Mouse (Mus musculus): Measurements from ENCODE around the gene Dab2. TPM values are rescaled to one million over a fixed set of nuclear protein-coding genes. Genes with fewer than 3 reads are reported as not detected.

Dab2 gene
- polyA plus RNA-seq, 1 experiment from 2014 or later = 100 TPM

- 27% methylated on average over 4 of the region's 4 CpGs for WGBS
- H3K36me3 ChIP-seq (ENCODE audit: control insufficient read depth, insufficient read depth, low read length) = no peaks in the 10 kb centered on the region
- no peaks in the 10 kb centered on the region for H3K27me3 ChIP-seq (replicated peaks; ENCODE audit: control insufficient read depth, insufficient read depth, low read length)
- H3K4me2 ChIP-seq (ENCODE audit: low read depth, low read length) = no peak overlapping the region
- peaks cover 23% of the 10 kb centered on the region for H3K4me1 ChIP-seq (ENCODE audit: control insufficient read depth, insufficient read depth, low read length)
- DNase-seq (ENCODE audit: low spot score) = peak; percentile 93
- peak overlapping the region; percentile 61 for H3K27ac ChIP-seq (replicated peaks; ENCODE audit: low read depth, low read length)
- H3K9me3 ChIP-seq (ENCODE audit: control insufficient read depth, low read length) = no peaks in the 10 kb centered on the region
- ATAC-seq (ENCODE audit: low read depth) = peak; percentile 81
- no peak overlapping the region for H3K4me3 ChIP-seq (ENCODE audit: low read depth, low read length)
- no peak overlapping the region for H3K9ac ChIP-seq (ENCODE audit: low read depth, low read length)
These were observed 19.6 kb upstream of the Dab2 start for GRCm38 (mm10) chr15:6280021-6280451.

- 24% methylated on average over 9 of the region's 9 CpGs for WGBS
- ATAC-seq (ENCODE audit: low read depth) = no peak
- H3K9me3 ChIP-seq (ENCODE audit: control insufficient read depth, low read length) = no peaks in the 10 kb centered on the region
- H3K4me1 ChIP-seq (ENCODE audit: control insufficient read depth, insufficient read depth, low read length) = peaks cover 23% of the 10 kb centered on the region
- no peak overlapping the region for H3K4me2 ChIP-seq (ENCODE audit: low read depth, low read length)
- no peaks in the 10 kb centered on the region for H3K27me3 ChIP-seq (replicated peaks; ENCODE audit: control insufficient read depth, insufficient read depth, low read length)
- peak overlapping the region; percentile 61; the same call in 1 of the 2 replicates for H3K27ac ChIP-seq (replicated peaks; ENCODE audit: low read depth, low read length)
- H3K36me3 ChIP-seq (ENCODE audit: control insufficient read depth, insufficient read depth, low read length) = no peaks in the 10 kb centered on the region
- DNase-seq (ENCODE audit: low spot score) = peak; percentile 62
- H3K9ac ChIP-seq (ENCODE audit: low read depth, low read length) = no peak overlapping the region
- H3K4me3 ChIP-seq (ENCODE audit: low read depth, low read length) = no peak overlapping the region
These were observed 16.3 kb upstream of the Dab2 start for GRCm38 (mm10) chr15:6283249-6283648.

GRCm38 (mm10) chr15:6296071-6296470, 3.5 kb upstream of the Dab2 start:
- 54% methylated on average over 2 of the region's 2 CpGs for WGBS
- Histone ChIP-seq H3K27ac (replicated peaks; ENCODE audit: low read depth, low read length) (no peak overlapping the region), H3K4me3 (ENCODE audit: low read depth, low read length) (no peak overlapping the region), H3K9me3 (ENCODE audit: control insufficient read depth, low read length) (no peaks in the 10 kb centered on the region), H3K9ac (ENCODE audit: low read depth, low read length) (no peak overlapping the region), H3K4me2 (ENCODE audit: low read depth, low read length) (no peak overlapping the region), H3K4me1 (ENCODE audit: control insufficient read depth, insufficient read depth, low read length) (no peaks in the 10 kb centered on the region), H3K27me3 (replicated peaks; ENCODE audit: control insufficient read depth, insufficient read depth, low read length) (no peaks in the 10 kb centered on the region), H3K36me3 (ENCODE audit: control insufficient read depth, insufficient read depth, low read length) (no peaks in the 10 kb centered on the region)
- DNase-seq (ENCODE audit: low spot score) = no peak
- no peak for ATAC-seq (ENCODE audit: low read depth)

GRCm38 (mm10) chr15:6298726-6299125, 862 bp upstream of the Dab2 start:
- Histone ChIP-seq H3K4me1 (ENCODE audit: control insufficient read depth, insufficient read depth, low read length) (no peaks in the 10 kb centered on the region), H3K27ac (replicated peaks; ENCODE audit: low read depth, low read length) (no peak overlapping the region), H3K9me3 (ENCODE audit: control insufficient read depth, low read length) (no peaks in the 10 kb centered on the region), H3K36me3 (ENCODE audit: control insufficient read depth, insufficient read depth, low read length) (no peaks in the 10 kb centered on the region), H3K4me2 (ENCODE audit: low read depth, low read length) (no peak overlapping the region), H3K27me3 (replicated peaks; ENCODE audit: control insufficient read depth, insufficient read depth, low read length) (no peaks in the 10 kb centered on the region), H3K9ac (ENCODE audit: low read depth, low read length) (no peak overlapping the region), H3K4me3 (ENCODE audit: low read depth, low read length) (no peak overlapping the region)
- DNase-seq (ENCODE audit: low spot score) = no peak
- ATAC-seq (ENCODE audit: low read depth) = no peak
- 81% methylated on average over 3 of the region's 3 CpGs for WGBS

GRCm38 (mm10) chr15:6302219-6302618, 2.6 kb downstream of the Dab2 start:
- no peaks in the 10 kb centered on the region for H3K9me3 ChIP-seq (ENCODE audit: control insufficient read depth, low read length)
- no peaks in the 10 kb centered on the region for H3K27me3 ChIP-seq (replicated peaks; ENCODE audit: control insufficient read depth, insufficient read depth, low read length)
- no peak overlapping the region for H3K4me3 ChIP-seq (ENCODE audit: low read depth, low read length)
- 82% methylated on average over 4 of the region's 4 CpGs for WGBS
- no peaks in the 10 kb centered on the region for H3K36me3 ChIP-seq (ENCODE audit: control insufficient read depth, insufficient read depth, low read length)
- H3K4me2 ChIP-seq (ENCODE audit: low read depth, low read length) = no peak overlapping the region
- H3K9ac ChIP-seq (ENCODE audit: low read depth, low read length) = no peak overlapping the region
- ATAC-seq (ENCODE audit: low read depth) (no peak), DNase-seq (ENCODE audit: low spot score) (no peak)
- H3K4me1 ChIP-seq (ENCODE audit: control insufficient read depth, insufficient read depth, low read length) = no peaks in the 10 kb centered on the region
- no peak overlapping the region for H3K27ac ChIP-seq (replicated peaks; ENCODE audit: low read depth, low read length)

GRCm38 (mm10) chr15:6303822-6304221, 4.2 kb downstream of the Dab2 start:
- Histone ChIP-seq H3K27ac (replicated peaks; ENCODE audit: low read depth, low read length) (no peak overlapping the region), H3K27me3 (replicated peaks; ENCODE audit: control insufficient read depth, insufficient read depth, low read length) (no peaks in the 10 kb centered on the region), H3K4me3 (ENCODE audit: low read depth, low read length) (no peak overlapping the region), H3K9me3 (ENCODE audit: control insufficient read depth, low read length) (no peaks in the 10 kb centered on the region), H3K4me2 (ENCODE audit: low read depth, low read length) (no peak overlapping the region), H3K9ac (ENCODE audit: low read depth, low read length) (no peak overlapping the region), H3K4me1 (ENCODE audit: control insufficient read depth, insufficient read depth, low read length) (no peaks in the 10 kb centered on the region), H3K36me3 (ENCODE audit: control insufficient read depth, insufficient read depth, low read length) (no peaks in the 10 kb centered on the region)
- ATAC-seq (ENCODE audit: low read depth) (no peak), DNase-seq (ENCODE audit: low spot score) (no peak)
- WGBS = 57% methylated on average over 2 of the region's 2 CpGs

- Histone ChIP-seq H3K36me3 (ENCODE audit: control insufficient read depth, insufficient read depth, low read length) (no peaks in the 10 kb centered on the region), H3K9ac (ENCODE audit: low read depth, low read length) (no peak overlapping the region), H3K9me3 (ENCODE audit: control insufficient read depth, low read length) (no peaks in the 10 kb centered on the region), H3K4me1 (ENCODE audit: control insufficient read depth, insufficient read depth, low read length) (peaks cover 8% of the 10 kb centered on the region; the same call in 1 of the 2 replicates), H3K4me3 (ENCODE audit: low read depth, low read length) (no peak overlapping the region), H3K27me3 (replicated peaks; ENCODE audit: control insufficient read depth, insufficient read depth, low read length) (no peaks in the 10 kb centered on the region), H3K4me2 (ENCODE audit: low read depth, low read length) (no peak overlapping the region), H3K27ac (replicated peaks; ENCODE audit: low read depth, low read length) (no peak overlapping the region)
- no peak for ATAC-seq (ENCODE audit: low read depth)
- 89% methylated on average over 3 of the region's 3 CpGs for WGBS
- DNase-seq (ENCODE audit: low spot score) = no peak
These were observed 10.0 kb downstream of the Dab2 start for GRCm38 (mm10) chr15:6309633-6310032.

GRCm38 (mm10) chr15:6310417-6310816, 10.8 kb downstream of the Dab2 start:
- Histone ChIP-seq H3K4me1 (ENCODE audit: control insufficient read depth, insufficient read depth, low read length) (peaks cover 8% of the 10 kb centered on the region; the same call in 1 of the 2 replicates), H3K4me2 (ENCODE audit: low read depth, low read length) (no peak overlapping the region), H3K36me3 (ENCODE audit: control insufficient read depth, insufficient read depth, low read length) (no peaks in the 10 kb centered on the region), H3K9ac (ENCODE audit: low read depth, low read length) (no peak overlapping the region), H3K27ac (replicated peaks; ENCODE audit: low read depth, low read length) (no peak overlapping the region), H3K4me3 (ENCODE audit: low read depth, low read length) (no peak overlapping the region), H3K27me3 (replicated peaks; ENCODE audit: control insufficient read depth, insufficient read depth, low read length) (no peaks in the 10 kb centered on the region), H3K9me3 (ENCODE audit: control insufficient read depth, low read length) (no peaks in the 10 kb centered on the region)
- no peak for ATAC-seq (ENCODE audit: low read depth)
- WGBS = 64% methylated on average over 4 of the region's 4 CpGs
- DNase-seq (ENCODE audit: low spot score) = peak; percentile 24

- Histone ChIP-seq H3K27me3 (replicated peaks; ENCODE audit: control insufficient read depth, insufficient read depth, low read length) (no peaks in the 10 kb centered on the region), H3K4me3 (ENCODE audit: low read depth, low read length) (no peak overlapping the region), H3K4me2 (ENCODE audit: low read depth, low read length) (no peak overlapping the region), H3K4me1 (ENCODE audit: control insufficient read depth, insufficient read depth, low read length) (peaks cover 8% of the 10 kb centered on the region; the same call in 1 of the 2 replicates), H3K9me3 (ENCODE audit: control insufficient read depth, low read length) (no peaks in the 10 kb centered on the region), H3K27ac (replicated peaks; ENCODE audit: low read depth, low read length) (no peak overlapping the region), H3K36me3 (ENCODE audit: control insufficient read depth, insufficient read depth, low read length) (no peaks in the 10 kb centered on the region), H3K9ac (ENCODE audit: low read depth, low read length) (no peak overlapping the region)
- 91% methylated on average over 3 of the region's 3 CpGs for WGBS
- DNase-seq (ENCODE audit: low spot score) = no peak
- ATAC-seq (ENCODE audit: low read depth) = no peak
These were observed 12.8 kb downstream of the Dab2 start for GRCm38 (mm10) chr15:6312396-6312795.
